In the genomic region with DNA sequence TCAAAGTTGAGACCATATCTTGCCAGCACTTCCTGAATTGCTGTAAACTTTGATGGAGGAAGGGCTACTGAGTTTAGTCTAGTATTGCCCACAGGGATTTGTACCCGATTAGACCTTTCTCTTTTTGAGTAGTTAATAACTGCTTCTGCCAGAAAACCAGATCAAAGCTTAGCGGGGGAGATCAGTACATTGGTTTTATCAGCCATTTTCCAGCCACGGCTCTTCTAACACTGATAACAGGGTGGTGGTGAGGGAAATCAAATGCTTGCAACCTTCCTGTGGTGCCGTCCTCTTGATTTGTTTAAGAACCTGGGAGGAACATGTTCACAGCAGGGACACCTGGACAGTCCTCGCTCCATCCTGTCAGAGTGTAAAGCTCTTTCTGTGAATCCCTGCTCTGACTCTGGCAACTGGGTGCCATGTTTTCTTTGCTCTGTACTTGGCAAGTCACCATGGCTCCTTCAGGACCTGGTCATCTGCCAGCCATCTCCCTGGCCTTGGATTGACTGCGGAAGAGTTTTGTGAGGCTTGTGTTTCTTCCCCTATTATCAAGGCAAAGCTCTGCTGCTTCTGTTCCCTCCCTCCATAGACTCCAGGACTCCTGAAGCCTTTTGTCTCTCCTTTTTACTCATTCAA, we compare ENCODE assay signal across 11 mouse cellular contexts.
DNase-seq lines count a peak whose midpoint lies in the region; ATAC-seq and TF ChIP-seq lines count a peak whose summit lies in the region.
"Had no signal": no experiment of that assay in that cellular context is flagged by ENCODE, and none has a peak within 500 bp of the region (broad histone marks: within the 10 kb centered on the region; RNA-seq: fewer than 3 reads in every experiment).

No protein-coding gene starts in this region.

- WGBS in heart, embryonic 12.5 days = 19% methylated on average over 6 of the region's 6 CpGs
- WGBS in thymus, adult 2 months = 81% methylated on average over 6 of the region's 6 CpGs

- peaks cover 16% of the 10 kb centered on the region for H3K4me1 ChIP-seq in heart, embryonic 12.5 days (replicated peaks)
- no peaks in the 10 kb centered on the region for H3K4me1 ChIP-seq in thymus, adult 2 months (replicated peaks; ENCODE audit: control insufficient read depth, insufficient read depth, low read length)
- H3K4me1 ChIP-seq: liver, embryonic 15.5 days had no signal

- no peaks in the 10 kb centered on the region for H3K36me3 ChIP-seq in heart, embryonic 12.5 days
- no peaks in the 10 kb centered on the region for H3K36me3 ChIP-seq in thymus, adult 2 months (ENCODE audit: control insufficient read depth, insufficient read depth, low read length)
- H3K36me3 ChIP-seq: liver, embryonic 15.5 days had no signal

- H3K27me3 ChIP-seq in heart, embryonic 12.5 days (replicated peaks) = no peaks in the 10 kb centered on the region
- no peaks in the 10 kb centered on the region for H3K27me3 ChIP-seq in thymus, adult 2 months (ENCODE audit: control insufficient read depth, insufficient read depth, low read length)
- H3K27me3 ChIP-seq: liver, embryonic 15.5 days had no signal

- DNase-seq in heart, adult 11 months = peak; percentile 88
- peak; percentile 18 for DNase-seq in R1 (ENCODE audit: low read depth, low spot score)
- peak; percentile 11 to 21 for DNase-seq in cerebellum, postnatal 36 days
- DNase-seq in lung, postnatal 14 days = peak; percentile 28
- DNase-seq in urinary bladder, postnatal 10 days (ENCODE audit: low spot score) = no peak
- no peak for DNase-seq in urinary bladder, postnatal 25 days (ENCODE audit: low spot score)
- DNase-seq in thymus, adult 2 months = no peak
- DNase-seq: kidney, adult 9 months had no signal

- no peak overlapping the region for H3K4me2 ChIP-seq in heart, embryonic 12.5 days
- H3K4me2 ChIP-seq: liver, embryonic 15.5 days had no signal

- no peak overlapping the region for H3K27ac ChIP-seq in heart, embryonic 12.5 days (ENCODE audit: poor library complexity, severe bottlenecking)
- H3K27ac ChIP-seq in thymus, adult 2 months (ENCODE audit: control insufficient read depth, insufficient read depth, low read length) = no peak overlapping the region
- H3K27ac ChIP-seq: liver, embryonic 15.5 days had no signal

- H3K9me3 ChIP-seq in heart, embryonic 12.5 days (replicated peaks) = no peaks in the 10 kb centered on the region
- H3K9me3 ChIP-seq: liver, embryonic 15.5 days had no signal

- H3K9ac ChIP-seq in heart, embryonic 12.5 days = no peak overlapping the region
- H3K9ac ChIP-seq: liver, embryonic 15.5 days had no signal

- no peak; the same call in 1 of the 2 replicates for ATAC-seq in heart, embryonic 12.5 days (ENCODE audit: insufficient number of reproducible peaks, low FRiP score)
- ATAC-seq: CD4-positive, CD25-positive, alpha-beta regulatory T cell, adult 4 months had no signal

- no peak for TF ChIP-seq POLR2A in thymus, adult 2 months (IDR thresholded peaks at IDR 0.05; ENCODE audit: control insufficient read depth, extremely low read depth, insufficient read depth, low read length, poor library complexity)

- no peak for TF ChIP-seq CTCF in thymus, adult 2 months (IDR thresholded peaks at IDR 0.05; ENCODE audit: borderline replicate concordance, control insufficient read depth, extremely low read depth, insufficient read depth, low read length, poor library complexity)

- H3K4me3 ChIP-seq in heart, embryonic 12.5 days = no peak overlapping the region
- no peak overlapping the region for H3K4me3 ChIP-seq in thymus, adult 2 months (ENCODE audit: control insufficient read depth, insufficient read depth, low read length)
- H3K4me3 ChIP-seq: liver, embryonic 15.5 days had no signal

Comparison
In these comparisons a context has a peak if more than half of its experiments do, and no peak if none do; other contexts are left out.
1. DNase-seq: peak in heart, adult 11 months (single experiment), R1 (single experiment), cerebellum, postnatal 36 days (2 of 2) and lung, postnatal 14 days (single experiment); none in urinary bladder, postnatal 10 days (single experiment), urinary bladder, postnatal 25 days (single experiment) and thymus, adult 2 months (single experiment).